Mouse (Mus musculus): ENCODE measurements around the gene Zfp451. TPM values are rescaled to one million over a fixed set of nuclear protein-coding genes. Genes with fewer than 3 reads are reported as not detected.

Gene Zfp451
- polyA plus RNA-seq, 1 experiment: 5.7 TPM

- DNase-seq (ENCODE audit: low read depth): no peak
These were observed 96.8 kb downstream of the Zfp451 start for GRCm38 (mm10) chr1:33717636-33718035.

- DNase-seq (ENCODE audit: low read depth): no peak
These were observed 99.6 kb downstream of the Zfp451 start for GRCm38 (mm10) chr1:33714796-33715195.

- DNase-seq (ENCODE audit: low read depth): no peak
These were observed 102.4 kb downstream of the Zfp451 start for GRCm38 (mm10) chr1:33712026-33712425.

Other genes starting within 250 kb of the Zfp451 start
- gene Prim2, start 144.8 kb downstream of the Zfp451 start, polyA plus RNA-seq (2012; rRNA removed): 3.5 and 4.7 TPM in 2 replicates
- gene Rab23, start 94.7 kb downstream of the Zfp451 start, polyA plus RNA-seq (2012; rRNA removed): 7.5 and 9.3 TPM in 2 replicates
- 36.4 and 41.2 TPM in 2 replicates for gene Bag2, start 56.8 kb downstream of the Zfp451 start, polyA plus RNA-seq (2012; rRNA removed)
- 0.18 and 0.47 TPM in 2 replicates for gene Bend6, start 93.2 kb upstream of the Zfp451 start, polyA plus RNA-seq (2012; rRNA removed)
- 43.0 and 44.7 TPM in 2 replicates for gene Dst, start 93.6 kb upstream of the Zfp451 start, polyA plus RNA-seq (2012; rRNA removed)